Mouse (Mus musculus) T-helper 17 cell (primary cell): ENCODE results near the gene Inka2.

ENCODE experiments used
- in situ Hi-C, 2 experiments: fragments of 300-600 bp; cut with MboI, MseI; formaldehyde crosslinking; loops; 1 replicate in 1 of 2; 2 replicates in 1 of 2; pipeline ENCODE4 v1.15.1; 2025; ENCODE audit warnings: high pct_unique_total_duplicates in 2 of 2

Inka2 gene

GRCm38 (mm10) chr3:105719979-105720378 lies 15.6 kb downstream of the Inka2 start:
- in situ Hi-C loops: loop anchor here in 1 of 2 experiments (5.0 kb wide), 1 partner anchor 33 kb away; the partner anchor contains the start of gene Ddx20

- in situ Hi-C loops: loop anchor here in 1 of 2 experiments (5.0 kb wide), 1 partner anchor 33 kb away; the partner anchor contains the start of gene Ddx20
Measured at GRCm38 (mm10) chr3:105720514-105720913, 16.1 kb downstream of the Inka2 start.

- in situ Hi-C loops: loop anchor here in 1 of 2 experiments (5.0 kb wide), 1 partner anchor 34 kb away; the partner anchor contains the start of gene Ddx20
Measured at GRCm38 (mm10) chr3:105721681-105722201, 17.3 kb downstream of the Inka2 start.

GRCm38 (mm10) chr3:105722510-105722909 lies 18.1 kb downstream of the Inka2 start:
- in situ Hi-C loops: loop anchor here in 1 of 2 experiments (5.0 kb wide), 1 partner anchor 35 kb away; the partner anchor contains the start of gene Ddx20

- in situ Hi-C loops: no loop called here
Measured at GRCm38 (mm10) chr3:105726037-105726436, 21.6 kb downstream of the Inka2 start.

- in situ Hi-C loops: no loop called here
Measured at GRCm38 (mm10) chr3:105732360-105732759, 28.0 kb downstream of the Inka2 start.

- in situ Hi-C loops: no loop called here
Measured at GRCm38 (mm10) chr3:105733538-105733937, 29.1 kb downstream of the Inka2 start.

GRCm38 (mm10) chr3:105735285-105735684 lies 30.9 kb downstream of the Inka2 start:
- in situ Hi-C loops: no loop called here

GRCm38 (mm10) chr3:105736148-105736547 lies 31.7 kb downstream of the Inka2 start:
- in situ Hi-C loops: no loop called here

- in situ Hi-C loops: no loop called here
Measured at GRCm38 (mm10) chr3:105737070-105737469, 32.7 kb downstream of the Inka2 start.

- in situ Hi-C loops: no loop called here
Measured at GRCm38 (mm10) chr3:105737666-105738065, 33.3 kb downstream of the Inka2 start.

- in situ Hi-C loops: no loop called here
Measured at GRCm38 (mm10) chr3:105746542-105746941, 42.1 kb downstream of the Inka2 start.

GRCm38 (mm10) chr3:105750810-105751209 lies 46.4 kb downstream of the Inka2 start:
- in situ Hi-C loops: no loop called here

- in situ Hi-C loops: no loop called here
Measured at GRCm38 (mm10) chr3:105754184-105754583, 49.8 kb downstream of the Inka2 start.

- in situ Hi-C loops: no loop called here
Measured at GRCm38 (mm10) chr3:105755123-105755522, 50.7 kb downstream of the Inka2 start.

- in situ Hi-C loops: no loop called here
Measured at GRCm38 (mm10) chr3:105756505-105756904, 52.1 kb downstream of the Inka2 start.

- in situ Hi-C loops: no loop called here
Measured at GRCm38 (mm10) chr3:105757323-105758083, 53.1 kb downstream of the Inka2 start.

GRCm38 (mm10) chr3:105758098-105758497 lies 53.7 kb downstream of the Inka2 start:
- in situ Hi-C loops: no loop called here

- in situ Hi-C loops: no loop called here
Measured at GRCm38 (mm10) chr3:105758658-105759057, 54.3 kb downstream of the Inka2 start.

GRCm38 (mm10) chr3:105760063-105760462 lies 55.7 kb downstream of the Inka2 start:
- in situ Hi-C loops: no loop called here

- in situ Hi-C loops: no loop called here
Measured at GRCm38 (mm10) chr3:105763132-105763851, 58.9 kb downstream of the Inka2 start.

GRCm38 (mm10) chr3:105768529-105768928 lies 64.1 kb downstream of the Inka2 start:
- in situ Hi-C loops: no loop called here
